Mouse (Mus musculus) embryo, embryonic 11.5 days (tissue): ENCODE data around the gene Olfr270.
A peak's percentile ranks its signal among the peaks of the same experiment; 100 is the strongest.

Experiments used
- DNase-seq: peaks from one replicate; pipeline ENCODE4 v3.0.0-alpha.2; 2012; ENCODE audit warnings: low read depth, low spot score

Gene Olfr270

DNA sequence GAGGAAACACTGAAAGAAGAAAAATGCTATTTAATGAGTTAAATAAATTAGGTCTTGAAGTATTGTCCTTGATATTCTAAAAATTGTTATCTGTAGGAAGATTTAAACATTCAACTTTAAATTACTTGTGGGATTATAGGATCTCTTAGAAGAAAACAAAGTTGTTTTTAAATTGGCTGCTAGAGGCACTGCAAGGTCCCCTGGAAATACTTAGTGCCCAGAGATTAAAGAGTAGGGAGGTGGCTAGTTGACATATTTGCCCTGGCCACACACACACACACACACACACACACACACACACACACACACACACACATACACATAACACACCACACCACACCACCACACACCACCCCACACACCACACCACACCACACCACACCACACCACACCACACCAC lies at the start of gene Olfr270:
Gene Olfr270, plus strand, starts transcription at position 301 of the 400 bp plus-strand sequence.
- no peak for DNase-seq

DNA sequence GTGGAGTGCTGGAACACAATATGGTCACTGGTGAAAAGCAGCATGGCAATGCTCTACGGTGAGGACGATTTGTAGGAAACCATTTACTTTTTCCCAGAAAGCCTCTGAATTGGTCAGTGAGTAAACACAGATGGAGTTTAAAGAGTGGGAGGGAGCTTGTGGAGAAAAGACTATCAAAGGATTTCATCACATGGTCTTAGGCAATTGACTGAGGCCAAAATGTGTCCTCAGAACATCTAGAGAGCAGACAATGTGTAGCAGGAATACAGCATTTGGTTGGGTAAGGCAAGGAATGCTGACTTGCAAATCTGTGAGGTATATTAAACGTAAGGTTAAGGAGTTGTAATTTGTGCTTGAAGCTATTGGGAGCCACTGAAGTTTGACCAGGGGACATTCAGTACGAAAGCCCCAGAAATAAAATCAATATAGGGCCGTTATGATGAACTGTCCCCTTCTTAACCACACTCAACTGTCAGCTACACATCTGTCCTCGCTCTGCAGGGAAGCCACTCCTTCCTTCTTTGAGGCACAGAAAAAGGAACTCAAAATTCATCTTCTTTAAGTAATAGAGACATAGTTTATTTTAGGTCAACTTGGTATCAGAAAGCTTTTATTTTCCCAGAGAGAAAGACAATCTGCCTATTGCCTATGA lies 47.6 kb upstream of the Olfr270 start:
- DNase-seq, result no peak

DNA sequence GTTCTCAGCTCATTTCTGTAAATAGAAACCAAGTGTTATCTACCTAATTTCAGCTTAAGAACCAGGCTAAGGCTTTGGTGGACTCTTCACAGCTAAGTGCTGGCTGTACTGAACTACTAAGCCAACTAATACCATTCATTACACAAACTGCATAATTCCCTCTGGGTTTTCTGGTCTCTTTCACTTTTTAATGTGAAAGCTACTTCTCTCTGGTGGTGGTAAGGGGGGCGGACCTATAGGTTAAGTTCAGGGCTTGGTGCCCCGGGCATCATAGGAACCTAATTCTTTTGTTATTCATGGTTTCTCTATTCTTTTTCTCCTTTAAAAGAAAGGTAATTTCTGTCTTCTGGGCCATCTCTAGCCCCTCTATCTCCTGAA lies 47.0 kb upstream of the Olfr270 start:
- DNase-seq, result no peak

DNA sequence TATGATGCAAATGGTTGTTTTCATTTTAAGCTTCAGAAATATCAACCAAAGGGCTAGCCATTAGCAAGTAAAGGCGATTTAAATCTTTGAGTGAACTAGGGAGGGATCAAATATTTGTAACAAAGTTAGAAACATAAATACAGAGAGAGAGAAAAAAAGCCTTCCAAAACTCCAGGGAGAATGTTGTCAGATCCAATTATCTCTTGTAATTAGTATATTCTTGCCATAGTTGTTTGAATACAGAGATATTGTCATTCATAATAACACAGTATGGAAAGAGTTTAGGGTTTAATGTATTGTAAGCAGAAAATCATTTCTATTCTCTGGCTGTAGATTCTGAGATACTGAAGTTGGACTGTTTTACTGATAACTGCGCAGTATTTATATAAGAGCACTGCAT lies 45.3 kb upstream of the Olfr270 start, which contains the start of gene Olfr272:
Gene Olfr272, minus strand, starts transcription at position 101 of the 400 bp plus-strand sequence.
- DNase-seq, result no peak

DNA sequence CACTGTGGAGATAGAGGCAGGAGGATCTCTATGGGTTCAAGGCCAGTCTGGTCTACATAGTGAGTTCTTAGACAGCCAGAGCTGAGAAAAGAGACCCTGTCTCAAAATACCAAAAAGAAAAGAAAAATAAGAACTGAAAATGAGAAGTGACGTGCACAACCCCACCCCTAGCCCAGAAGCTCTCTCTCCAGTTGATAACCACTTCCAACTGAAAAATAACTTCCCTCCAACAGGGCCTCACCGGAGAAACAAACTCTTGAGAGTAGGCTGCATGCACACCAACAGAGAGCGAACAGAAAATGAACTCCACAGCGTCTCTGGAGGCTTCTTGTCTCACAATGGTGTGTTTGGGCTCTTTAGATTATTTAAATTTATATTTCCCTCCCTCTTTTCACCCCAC lies 33.9 kb upstream of the Olfr270 start:
- no peak for DNase-seq

DNA sequence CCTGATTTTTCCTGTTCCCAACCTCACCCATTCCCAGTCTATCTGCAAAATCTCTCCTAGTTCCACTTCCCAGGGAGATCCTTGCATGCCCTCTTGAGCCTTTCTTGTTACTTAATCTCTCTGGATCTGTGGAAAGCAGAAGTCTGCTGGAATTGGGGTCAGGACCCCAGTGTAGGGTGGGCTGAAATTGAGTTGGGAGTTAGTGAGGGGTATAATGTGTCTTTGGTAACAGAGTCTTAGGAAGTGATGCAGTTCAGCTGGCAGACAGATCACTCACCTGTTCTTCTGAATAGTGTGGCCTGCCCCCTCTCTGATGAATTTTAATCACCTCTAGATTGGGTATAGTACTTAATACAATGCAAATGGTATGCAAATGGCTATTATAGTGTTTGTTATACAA lies 17.7 kb upstream of the Olfr270 start:
- no peak for DNase-seq

DNA sequence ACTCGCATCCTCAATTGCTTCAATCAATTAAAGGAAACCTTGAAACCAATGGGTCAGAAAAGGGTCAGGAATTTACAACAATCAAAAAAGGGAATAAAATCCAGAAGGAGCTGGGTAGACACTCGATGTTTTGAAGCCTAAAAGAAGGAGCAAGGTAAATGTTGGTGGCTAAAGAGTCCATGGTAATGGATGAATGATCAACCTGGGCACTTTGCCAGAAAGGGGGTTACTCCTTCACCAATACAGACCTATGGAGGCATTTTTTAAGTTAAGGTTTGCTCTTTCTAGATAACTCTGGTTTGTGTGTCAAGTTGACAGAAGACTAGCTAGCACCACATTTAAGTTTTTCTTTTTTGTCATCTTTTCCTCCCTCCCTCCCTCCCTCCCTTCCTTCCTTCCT lies 15.3 kb upstream of the Olfr270 start:
- no peak for DNase-seq

DNA sequence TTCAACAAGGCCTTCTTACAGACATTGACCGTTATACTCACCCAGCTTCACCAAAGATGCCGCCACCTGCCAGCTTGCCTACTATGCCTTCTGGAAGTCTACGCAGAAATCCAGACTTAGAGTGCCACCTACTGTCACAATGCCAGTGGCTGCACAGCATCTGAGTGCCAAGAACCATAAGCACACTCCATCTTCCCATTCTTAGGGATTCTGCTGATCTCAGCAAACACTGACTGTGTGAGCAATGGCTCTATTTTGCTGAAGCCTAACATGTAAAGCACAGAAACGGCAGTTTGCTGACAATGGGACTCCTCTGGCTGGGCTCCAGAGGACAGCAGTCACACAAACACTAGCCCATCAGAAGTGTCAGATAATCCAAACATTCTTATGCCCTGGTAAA lies 5.7 kb upstream of the Olfr270 start:
- peak; percentile 11 for DNase-seq

DNA sequence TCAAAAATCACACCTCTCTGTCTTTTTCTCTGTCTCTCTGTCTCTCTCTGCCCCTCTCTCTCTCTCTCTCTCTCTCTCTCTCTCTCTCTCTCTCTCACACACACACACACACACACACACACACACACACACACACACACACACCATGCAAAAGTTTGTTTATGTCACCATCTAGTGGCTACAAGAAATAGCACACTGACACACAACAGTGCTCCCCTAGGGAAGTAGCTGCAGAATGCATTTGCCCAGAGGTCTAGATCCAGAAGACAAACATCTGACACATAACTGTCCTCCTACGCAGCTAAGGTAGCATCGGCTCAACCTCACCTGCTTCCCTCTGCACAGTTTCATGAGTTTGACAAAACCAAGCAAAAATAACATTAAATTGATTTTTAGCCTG lies 20.9 kb downstream of the Olfr270 start:
- peak; percentile 7 for DNase-seq

DNA sequence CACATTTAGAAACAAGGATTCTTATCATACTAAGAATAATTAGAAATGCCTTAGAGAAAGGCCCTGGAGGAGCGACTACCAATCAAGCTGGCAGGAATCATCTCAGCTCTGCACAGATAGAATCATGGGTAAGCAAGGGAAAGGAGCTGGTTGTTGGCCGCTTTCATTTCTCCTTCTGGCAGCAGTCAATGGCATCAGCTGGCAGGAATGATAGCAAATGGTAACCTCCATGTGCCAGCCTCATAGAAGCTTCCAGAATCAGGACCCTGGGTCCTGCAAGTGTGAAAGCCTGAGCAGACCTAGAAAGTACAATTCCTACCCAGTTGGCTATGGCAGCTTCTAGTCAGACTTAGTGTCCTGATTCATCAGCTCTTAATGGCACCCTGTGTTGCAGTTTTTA lies 21.9 kb downstream of the Olfr270 start:
- DNase-seq, result no peak

DNA sequence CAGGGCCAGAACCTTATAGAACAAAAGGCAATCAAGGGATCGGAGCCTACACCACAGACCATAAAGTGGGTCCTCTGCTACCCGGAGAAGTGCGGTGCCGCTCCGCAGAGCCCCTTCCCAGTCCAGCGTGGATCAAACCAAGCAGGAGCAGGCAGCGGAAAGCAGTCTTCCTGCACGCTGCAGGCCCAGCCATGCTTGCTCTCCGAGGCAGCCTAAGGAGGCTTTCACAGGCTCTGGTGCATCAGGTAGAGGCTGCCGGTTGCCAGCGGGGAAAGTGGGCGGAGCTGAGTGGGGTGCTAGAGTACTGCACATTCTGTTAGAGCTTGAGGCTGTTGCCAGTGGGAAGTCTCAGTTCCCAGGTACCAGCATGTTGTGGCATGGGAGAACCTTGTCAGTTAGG lies 24.9 kb downstream of the Olfr270 start, which contains the start of gene Nipsnap3a:
Gene Nipsnap3a, plus strand, starts transcription at position 25 of the 400 bp plus-strand sequence.
- DNase-seq, result no peak

DNA sequence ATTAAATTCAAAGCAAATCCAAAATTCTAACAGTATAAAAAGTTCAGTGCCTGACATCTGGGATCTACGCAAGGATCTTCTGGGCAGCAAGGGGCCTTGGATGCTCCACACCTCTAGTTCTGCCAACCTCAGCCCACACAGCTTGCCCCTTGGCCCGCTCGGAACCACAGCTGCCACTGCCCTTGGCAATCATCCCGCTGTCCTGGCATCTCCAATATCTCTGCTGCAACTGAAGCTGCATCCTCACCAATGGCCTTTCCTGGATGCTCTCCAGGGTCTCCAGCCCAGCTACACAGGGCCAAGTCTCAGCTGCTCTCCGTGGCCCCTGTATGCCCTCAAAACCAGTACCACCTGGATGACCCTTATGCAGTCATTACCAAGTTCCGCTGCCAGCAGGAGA lies 35.1 kb downstream of the Olfr270 start:
- DNase-seq, result no peak

DNA sequence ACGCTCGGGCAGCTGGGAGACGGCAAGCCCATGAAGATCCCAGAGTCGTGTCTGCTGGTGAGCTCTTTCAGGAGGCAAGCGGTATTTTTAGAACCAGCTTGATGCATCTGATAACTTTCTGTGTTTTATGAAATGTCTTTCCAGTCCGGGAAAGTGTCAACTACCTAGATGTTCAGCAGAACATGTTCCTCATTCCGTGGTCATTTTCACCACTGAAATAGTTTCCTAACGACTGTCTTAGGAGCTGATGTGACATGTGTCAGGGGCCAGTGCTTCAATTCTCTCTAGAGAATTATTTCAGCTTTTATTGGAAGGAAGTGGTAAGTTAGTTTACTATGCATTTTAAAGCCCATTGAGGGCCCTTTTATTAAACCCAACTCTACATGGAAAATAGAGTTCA lies 35.8 kb downstream of the Olfr270 start:
- no peak for DNase-seq

DNA sequence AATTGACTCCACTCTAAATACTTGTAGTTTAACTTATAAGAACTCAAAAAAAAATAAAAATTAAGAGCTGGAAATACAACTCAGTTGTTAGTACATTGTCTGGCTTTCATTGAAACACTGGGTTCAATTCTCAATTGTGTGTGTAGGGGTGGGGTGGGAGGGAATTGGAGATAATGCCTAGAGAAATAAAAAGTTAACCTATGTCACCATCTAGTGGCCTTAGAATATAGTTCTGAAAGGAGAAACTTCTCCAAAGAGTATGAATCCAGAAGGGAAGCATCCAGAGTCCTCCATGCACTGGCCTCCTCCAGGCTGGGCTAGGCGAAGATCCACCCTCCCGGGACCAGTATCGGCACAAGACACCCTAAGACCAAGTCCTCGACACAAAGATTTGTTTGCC lies 44.8 kb downstream of the Olfr270 start:
- no peak for DNase-seq

DNA sequence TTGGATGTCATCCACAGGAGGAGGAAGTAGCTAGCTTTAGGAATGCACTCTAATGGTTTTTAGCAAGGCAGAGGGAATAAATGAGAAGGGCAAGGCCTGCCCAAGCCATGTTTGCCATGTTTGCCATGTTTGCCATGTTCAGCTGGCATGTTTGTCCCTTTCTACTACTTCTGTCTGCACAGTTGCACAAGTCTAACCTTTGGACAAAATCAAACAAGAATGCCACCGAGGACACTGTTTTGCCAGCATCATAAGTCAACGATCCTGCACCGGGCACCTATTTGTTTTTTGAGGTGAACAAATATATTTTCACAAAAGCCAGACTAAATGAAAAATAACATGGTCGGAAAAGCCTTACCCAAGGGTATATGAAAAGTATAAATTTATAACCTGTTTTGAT lies 45.5 kb downstream of the Olfr270 start:
- no peak for DNase-seq

DNA sequence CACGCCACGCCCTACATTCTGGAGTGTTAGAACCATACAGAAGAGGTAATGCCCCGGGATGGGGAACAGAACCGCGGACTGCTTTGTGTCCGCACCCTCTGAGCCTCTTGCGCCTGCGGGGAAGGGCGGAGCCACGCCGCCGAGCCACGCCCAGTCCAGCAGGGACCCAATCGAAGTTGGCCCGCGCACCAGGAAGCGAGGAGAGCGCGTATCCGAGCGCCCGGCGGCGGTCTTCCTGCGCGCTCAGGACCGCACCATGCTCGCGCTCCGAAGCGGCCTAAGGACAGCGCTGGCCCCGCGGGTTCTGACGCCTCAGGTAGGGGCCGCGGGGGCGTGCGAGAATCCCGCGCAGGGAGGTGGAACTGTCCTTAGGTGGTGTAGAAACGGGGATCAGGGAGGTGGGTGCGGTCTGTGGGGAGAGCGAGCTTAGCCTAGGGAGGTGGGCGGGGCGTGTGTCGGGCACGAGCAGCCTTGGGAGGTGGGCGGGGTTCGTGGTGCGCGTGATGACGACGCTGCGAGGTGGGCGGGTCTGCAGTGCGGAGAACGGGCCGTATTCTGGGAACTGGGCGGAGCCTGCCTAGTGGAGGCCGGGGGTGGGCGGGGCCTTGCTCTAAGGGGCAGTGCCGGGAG lies 47.5 kb downstream of the Olfr270 start, which contains the start of gene Nipsnap3b:
Gene Nipsnap3b, plus strand, starts transcription at position 149 of the 630 bp plus-strand sequence.
- peak; percentile 96 for DNase-seq

DNA sequence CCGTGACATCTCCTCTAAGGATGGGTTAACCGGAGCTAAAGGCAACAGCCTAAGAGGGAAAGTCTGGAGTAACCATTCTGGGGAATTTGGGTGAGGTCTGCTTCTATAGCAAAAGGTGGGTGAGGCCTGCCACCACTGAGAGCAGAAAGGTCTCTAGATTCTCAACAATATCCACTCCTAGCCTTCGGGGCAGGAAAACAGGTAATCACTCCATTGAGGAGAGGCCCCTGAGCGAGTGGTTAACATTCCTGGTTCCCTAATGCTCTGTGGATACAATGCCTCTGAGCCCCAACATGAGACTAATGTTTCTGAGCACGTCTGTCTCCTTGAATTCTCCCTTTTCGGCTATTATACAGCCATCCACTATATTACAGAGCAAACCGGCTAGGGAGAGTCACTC lies 50.1 kb downstream of the Olfr270 start:
- no peak for DNase-seq

DNA sequence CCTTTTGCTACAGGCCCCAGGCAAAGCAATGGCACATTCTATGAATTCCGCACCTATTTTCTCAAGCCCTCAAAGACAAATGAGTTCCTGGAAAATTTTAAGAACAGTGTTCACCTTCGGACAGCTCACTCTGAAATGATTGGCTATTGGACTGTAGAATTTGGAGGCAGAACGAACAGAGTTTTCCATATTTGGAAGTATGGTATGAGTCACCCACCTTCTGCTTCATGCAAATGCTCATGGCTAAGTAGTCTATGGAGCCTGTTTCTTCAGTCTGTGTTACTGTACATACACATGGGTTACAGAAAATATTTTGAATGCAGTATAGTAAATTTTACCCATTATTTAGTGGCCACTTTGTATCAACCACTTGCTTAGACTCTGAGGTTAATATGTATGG lies 50.7 kb downstream of the Olfr270 start:
- DNase-seq, result no peak

DNA sequence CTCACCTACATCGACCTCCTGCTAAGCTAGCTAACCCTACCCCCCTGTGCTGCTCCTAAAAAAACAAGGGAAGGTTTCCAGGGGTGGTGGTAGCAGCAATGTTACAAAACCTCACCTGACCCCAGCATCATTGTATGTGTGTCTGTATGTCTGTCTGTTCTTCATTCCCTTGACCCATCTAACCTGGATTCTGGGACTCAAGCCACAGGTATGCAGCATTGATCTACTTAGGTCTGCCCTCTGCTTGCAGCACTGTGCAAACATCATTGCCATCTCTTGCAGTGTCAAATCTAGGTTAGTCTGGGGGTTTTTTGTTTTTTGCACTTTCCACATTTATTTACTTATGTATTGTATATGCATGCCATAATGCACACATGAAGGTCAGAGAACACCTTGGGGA lies 54.0 kb downstream of the Olfr270 start:
- DNase-seq, result no peak
